Mouse (Mus musculus): ENCODE data around the gene Snd1.

DNA sequence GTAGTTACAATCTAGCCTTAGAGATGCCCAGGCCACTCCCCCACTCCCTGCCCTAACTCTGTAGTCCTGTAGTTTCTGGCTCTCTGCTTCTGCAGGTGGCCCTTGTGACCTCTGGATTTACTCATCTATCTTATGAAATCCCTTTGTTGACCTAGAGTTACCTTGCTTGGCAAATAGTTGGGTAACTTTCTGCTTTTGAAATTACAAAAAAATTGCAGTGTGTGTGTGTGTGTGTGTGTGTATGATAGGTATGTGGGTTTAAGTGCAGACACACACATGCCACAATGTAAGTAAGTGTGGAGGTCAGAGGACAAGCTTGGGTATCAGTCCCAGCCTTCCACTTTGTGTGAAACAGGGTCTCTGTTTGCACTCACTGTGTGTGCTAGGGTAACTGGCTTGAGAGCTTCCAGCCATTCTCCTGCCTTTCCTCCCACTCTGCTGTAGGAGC, 15.7 kb upstream of the Snd1 start:
- no peak for TF ChIP-seq POLR2AphosphoS2 (IDR thresholded peaks at IDR 0.05; ENCODE audit: insufficient read length, low read depth)
- TF ChIP-seq POLR2A (IDR thresholded peaks at IDR 0.05; ENCODE audit: insufficient read length, low read depth) = no peak
- no peak for TF ChIP-seq MAX (IDR thresholded peaks at IDR 0.05; ENCODE audit: low read depth)
- no peak for TF ChIP-seq TCF12 (IDR thresholded peaks at IDR 0.05; ENCODE audit: insufficient read depth, poor library complexity, severe bottlenecking)

All from myocyte (in vitro differentiated cells).